Mouse (Mus musculus) lung, adult 2 months (tissue): ENCODE measurements around the gene Zfp366.

Source experiments
- CTCF ChIP-seq: fragments of 200-500 bp; IDR thresholded peaks from 2 replicates; pipeline ENCODE4 v1.5.1; 2011; ENCODE audit warnings: mild to moderate bottlenecking, low read length, control low read depth; ENCODE audit not compliant: insufficient read depth
- POLR2A ChIP-seq: fragments of 200-500 bp; IDR thresholded peaks from 2 replicates; pipeline ENCODE4 v1.6.1; 2011; ENCODE audit warnings: low read depth, mild to moderate bottlenecking, control low read depth, low read length, borderline replicate concordance; ENCODE audit errors: extremely low read depth

DNA sequence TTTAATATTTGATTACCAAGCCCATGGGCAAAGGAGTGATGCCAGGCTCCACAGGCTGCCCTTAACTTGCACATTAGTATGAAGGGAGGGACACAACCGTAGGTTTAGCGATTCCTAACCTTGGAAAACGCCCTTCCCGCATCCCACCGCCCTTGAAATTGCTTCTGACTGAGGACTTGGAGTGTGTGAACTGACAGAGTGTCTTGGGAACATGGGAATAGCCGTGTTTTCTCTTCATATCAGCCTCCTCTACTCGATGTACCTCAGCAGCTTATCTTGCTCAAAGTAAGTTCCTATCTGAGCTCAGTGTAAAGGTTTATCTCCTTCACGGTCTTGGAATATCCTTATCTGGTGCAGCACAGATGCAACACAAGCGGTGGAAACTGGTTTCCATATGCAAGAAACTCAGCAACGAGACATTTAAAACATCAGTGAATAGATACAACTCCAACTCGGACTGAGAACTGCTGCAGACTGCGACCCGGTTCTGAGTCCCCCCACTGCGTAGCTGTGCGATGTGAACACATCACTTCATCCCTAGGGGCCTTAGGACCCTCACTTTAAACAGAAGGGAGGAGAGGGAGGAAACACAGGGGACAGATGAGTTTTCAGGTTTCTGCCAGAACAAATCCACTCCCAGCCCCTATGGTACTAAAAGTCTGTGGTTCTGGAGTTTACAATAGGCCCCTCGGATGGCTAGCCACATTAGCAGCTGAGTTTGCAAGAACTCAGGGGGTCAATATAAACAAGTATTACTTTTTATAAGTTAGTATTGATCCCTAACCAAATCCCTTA is 43.0 kb downstream of the Zfp366 start:
- no peak for TF ChIP-seq CTCF
- no peak for TF ChIP-seq POLR2A
